Mouse (Mus musculus): Measurements from ENCODE around the gene Ostm1.

DNA sequence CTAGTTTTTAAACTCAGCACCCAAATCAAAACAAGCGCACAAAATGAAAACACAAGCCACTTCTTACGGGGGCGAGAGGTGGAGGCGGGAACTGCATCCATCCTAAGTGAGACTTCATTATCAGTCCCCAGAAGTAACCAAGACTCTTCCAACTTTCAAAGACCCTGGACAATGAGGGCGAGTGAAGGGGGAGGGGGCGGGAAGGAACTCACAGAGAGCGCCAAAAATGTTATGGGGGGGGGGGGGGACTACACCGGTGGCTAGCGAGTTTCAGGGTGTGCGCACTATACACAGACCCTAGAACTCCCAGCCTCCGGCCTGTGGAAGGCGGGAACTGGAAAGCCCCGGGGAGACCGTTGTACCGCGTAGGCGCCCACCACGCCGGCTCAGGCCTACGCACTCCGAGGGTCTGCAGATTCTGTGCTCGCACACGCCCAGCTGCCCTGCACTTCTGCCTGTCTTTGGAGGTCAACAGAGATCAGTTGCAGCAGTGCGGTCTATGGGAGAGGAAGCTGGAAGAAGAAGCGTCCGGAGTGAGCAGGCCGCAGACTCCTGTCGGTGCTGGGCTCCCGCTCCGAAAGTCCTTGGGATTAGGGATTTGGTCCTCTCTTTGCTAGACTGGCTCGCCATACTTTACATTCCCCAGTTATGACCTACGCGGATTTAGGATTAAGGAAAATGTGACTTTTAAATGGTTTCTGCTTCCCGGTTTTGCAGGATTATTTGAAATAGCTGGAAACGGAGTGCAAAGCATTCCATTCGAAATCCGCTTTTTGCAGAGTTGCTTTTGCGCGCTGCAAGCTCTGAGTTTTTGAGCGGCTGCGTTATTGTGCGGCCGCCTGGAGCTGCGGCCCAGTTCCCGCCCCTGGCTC, 1.7 kb upstream of the Ostm1 start:
- no peak for TF ChIP-seq CTCF (IDR thresholded peaks at IDR 0.05; ENCODE audit: extremely low read depth, insufficient read depth, low read length)
- no peak for TF ChIP-seq POLR2A (IDR thresholded peaks at IDR 0.05; ENCODE audit: extremely low read depth, insufficient read depth, low read length)
